Mouse (Mus musculus): ENCODE data around the gene Dnajc25. TPM values are rescaled to one million over a fixed set of nuclear protein-coding genes. Genes with fewer than 3 reads are reported as not detected.

Dnajc25 gene
- polyA plus RNA-seq, 1 experiment from 2014 or later = 6.9 TPM

- no peaks in the 10 kb centered on the region for H3K27me3 ChIP-seq (ENCODE audit: control insufficient read depth, insufficient read depth, low read length)
- H3K27ac ChIP-seq (ENCODE audit: low read depth, low read length) = no peak overlapping the region
- no peaks in the 10 kb centered on the region for H3K4me1 ChIP-seq (ENCODE audit: control insufficient read depth, insufficient read depth, low read length)
- H3K36me3 ChIP-seq (ENCODE audit: control insufficient read depth, insufficient read depth, low read length) = peaks cover 7% of the 10 kb centered on the region; the same call in 1 of the 2 replicates
- H3K4me2 ChIP-seq (ENCODE audit: low read depth, low read length) = no peak overlapping the region
- no peak overlapping the region for H3K4me3 ChIP-seq (ENCODE audit: low read depth, low read length)
- 92% methylated on average over 11 of the region's 11 CpGs for WGBS
- ATAC-seq (ENCODE audit: low read depth) = no peak
- no peaks in the 10 kb centered on the region for H3K9me3 ChIP-seq (ENCODE audit: control insufficient read depth, low read length)
- H3K9ac ChIP-seq (replicated peaks; ENCODE audit: low read depth, low read length) = no peak overlapping the region
Measured at GRCm38 (mm10) chr4:59040397-59041287, 45.8 kb downstream of the Dnajc25 start.

- 98% methylated on average over 5 of the region's 5 CpGs for whole genome bisulfite sequencing
- no peak for ATAC-seq (ENCODE audit: low read depth)
Measured at GRCm38 (mm10) chr4:59043074-59043473, 48.2 kb downstream of the Dnajc25 start.

GRCm38 (mm10) chr4:59043891-59044290, 49.0 kb downstream of the Dnajc25 start:
- no peak overlapping the region for H3K4me3 ChIP-seq (ENCODE audit: low read depth, low read length)

More at GRCm38 (mm10) chr4:59043074-59043473, 48.2 kb downstream of the Dnajc25 start:
- no peak overlapping the region for H3K4me3 ChIP-seq (ENCODE audit: low read depth, low read length)
- H3K9ac ChIP-seq (replicated peaks; ENCODE audit: low read depth, low read length) = no peak overlapping the region
- H3K4me1 ChIP-seq (ENCODE audit: control insufficient read depth, insufficient read depth, low read length) = no peaks in the 10 kb centered on the region
- H3K36me3 ChIP-seq (ENCODE audit: control insufficient read depth, insufficient read depth, low read length) = peaks cover 7% of the 10 kb centered on the region; the same call in 1 of the 2 replicates
- H3K27me3 ChIP-seq (ENCODE audit: control insufficient read depth, insufficient read depth, low read length) = no peaks in the 10 kb centered on the region
- no peak overlapping the region for H3K4me2 ChIP-seq (ENCODE audit: low read depth, low read length)
- H3K27ac ChIP-seq (ENCODE audit: low read depth, low read length) = no peak overlapping the region
- H3K9me3 ChIP-seq (ENCODE audit: control insufficient read depth, low read length) = no peaks in the 10 kb centered on the region

GRCm38 (mm10) chr4:59047222-59047621, 52.4 kb downstream of the Dnajc25 start:
- Histone ChIP-seq H3K27me3 (ENCODE audit: control insufficient read depth, insufficient read depth, low read length) (no peaks in the 10 kb centered on the region), H3K4me3 (ENCODE audit: low read depth, low read length) (no peak overlapping the region), H3K9me3 (ENCODE audit: control insufficient read depth, low read length) (no peaks in the 10 kb centered on the region), H3K4me1 (ENCODE audit: control insufficient read depth, insufficient read depth, low read length) (no peaks in the 10 kb centered on the region), H3K27ac (ENCODE audit: low read depth, low read length) (no peak overlapping the region), H3K36me3 (ENCODE audit: control insufficient read depth, insufficient read depth, low read length) (no peaks in the 10 kb centered on the region), H3K9ac (replicated peaks; ENCODE audit: low read depth, low read length) (no peak overlapping the region), H3K4me2 (ENCODE audit: low read depth, low read length) (no peak overlapping the region)
- 27% methylated on average over 3 of the region's 3 CpGs for WGBS
- no peak for ATAC-seq (ENCODE audit: low read depth)

More at GRCm38 (mm10) chr4:59043891-59044290, 49.0 kb downstream of the Dnajc25 start:
- no peaks in the 10 kb centered on the region for H3K27me3 ChIP-seq (ENCODE audit: control insufficient read depth, insufficient read depth, low read length)
- no peak overlapping the region for H3K27ac ChIP-seq (ENCODE audit: low read depth, low read length)
- 94% methylated on average over 6 of the region's 6 CpGs for WGBS
- H3K4me2 ChIP-seq (ENCODE audit: low read depth, low read length) = no peak overlapping the region
- H3K9me3 ChIP-seq (ENCODE audit: control insufficient read depth, low read length) = no peaks in the 10 kb centered on the region
- no peak overlapping the region for H3K9ac ChIP-seq (replicated peaks; ENCODE audit: low read depth, low read length)
- H3K36me3 ChIP-seq (ENCODE audit: control insufficient read depth, insufficient read depth, low read length) = peaks cover 7% of the 10 kb centered on the region; the same call in 1 of the 2 replicates
- no peak for ATAC-seq (ENCODE audit: low read depth)
- no peaks in the 10 kb centered on the region for H3K4me1 ChIP-seq (ENCODE audit: control insufficient read depth, insufficient read depth, low read length)

- Histone ChIP-seq H3K27me3 (ENCODE audit: control insufficient read depth, insufficient read depth, low read length) (no peaks in the 10 kb centered on the region), H3K9me3 (ENCODE audit: control insufficient read depth, low read length) (no peaks in the 10 kb centered on the region), H3K27ac (ENCODE audit: low read depth, low read length) (no peak overlapping the region), H3K4me1 (ENCODE audit: control insufficient read depth, insufficient read depth, low read length) (no peaks in the 10 kb centered on the region), H3K4me3 (ENCODE audit: low read depth, low read length) (no peak overlapping the region), H3K9ac (replicated peaks; ENCODE audit: low read depth, low read length) (no peak overlapping the region), H3K36me3 (ENCODE audit: control insufficient read depth, insufficient read depth, low read length) (no peaks in the 10 kb centered on the region), H3K4me2 (ENCODE audit: low read depth, low read length) (no peak overlapping the region)
- no peak for ATAC-seq (ENCODE audit: low read depth)
- WGBS = 100% methylated on average over 1 of the region's 1 CpGs
Measured at GRCm38 (mm10) chr4:59051081-59051480, 56.2 kb downstream of the Dnajc25 start.

GRCm38 (mm10) chr4:59057929-59058328, 63.1 kb downstream of the Dnajc25 start:
- 94% methylated on average over 3 of the region's 3 CpGs for WGBS
- no peak for ATAC-seq (ENCODE audit: low read depth)
- H3K9me3 ChIP-seq (ENCODE audit: control insufficient read depth, low read length) = no peaks in the 10 kb centered on the region
- H3K27me3 ChIP-seq (ENCODE audit: control insufficient read depth, insufficient read depth, low read length) = no peaks in the 10 kb centered on the region
- H3K36me3 ChIP-seq (ENCODE audit: control insufficient read depth, insufficient read depth, low read length) = no peaks in the 10 kb centered on the region
- no peak overlapping the region for H3K27ac ChIP-seq (ENCODE audit: low read depth, low read length)
- H3K4me1 ChIP-seq (ENCODE audit: control insufficient read depth, insufficient read depth, low read length) = no peaks in the 10 kb centered on the region
- no peak overlapping the region for H3K4me2 ChIP-seq (ENCODE audit: low read depth, low read length)
- H3K4me3 ChIP-seq (ENCODE audit: low read depth, low read length) = no peak overlapping the region
- no peak overlapping the region for H3K9ac ChIP-seq (replicated peaks; ENCODE audit: low read depth, low read length)

GRCm38 (mm10) chr4:59062526-59062925, 67.7 kb downstream of the Dnajc25 start:
- H3K27me3 ChIP-seq (ENCODE audit: control insufficient read depth, insufficient read depth, low read length) = no peaks in the 10 kb centered on the region
- H3K36me3 ChIP-seq (ENCODE audit: control insufficient read depth, insufficient read depth, low read length) = no peaks in the 10 kb centered on the region
- H3K4me2 ChIP-seq (ENCODE audit: low read depth, low read length) = no peak overlapping the region
- H3K27ac ChIP-seq (ENCODE audit: low read depth, low read length) = no peak overlapping the region
- no peaks in the 10 kb centered on the region for H3K9me3 ChIP-seq (ENCODE audit: control insufficient read depth, low read length)
- H3K4me1 ChIP-seq (ENCODE audit: control insufficient read depth, insufficient read depth, low read length) = no peaks in the 10 kb centered on the region
- no peak overlapping the region for H3K4me3 ChIP-seq (ENCODE audit: low read depth, low read length)
- WGBS = 85% methylated on average over 12 of the region's 12 CpGs
- H3K9ac ChIP-seq (replicated peaks; ENCODE audit: low read depth, low read length) = no peak overlapping the region
- no peak for ATAC-seq (ENCODE audit: low read depth)

GRCm38 (mm10) chr4:59069276-59069675, 74.4 kb downstream of the Dnajc25 start:
- H3K36me3 ChIP-seq (ENCODE audit: control insufficient read depth, insufficient read depth, low read length) = no peaks in the 10 kb centered on the region
- H3K9ac ChIP-seq (replicated peaks; ENCODE audit: low read depth, low read length) = no peak overlapping the region
- no peaks in the 10 kb centered on the region for H3K27me3 ChIP-seq (ENCODE audit: control insufficient read depth, insufficient read depth, low read length)
- H3K9me3 ChIP-seq (ENCODE audit: control insufficient read depth, low read length) = no peaks in the 10 kb centered on the region
- H3K4me1 ChIP-seq (ENCODE audit: control insufficient read depth, insufficient read depth, low read length) = no peaks in the 10 kb centered on the region
- WGBS = 61% methylated on average over 3 of the region's 3 CpGs
- no peak overlapping the region for H3K4me2 ChIP-seq (ENCODE audit: low read depth, low read length)
- no peak overlapping the region for H3K4me3 ChIP-seq (ENCODE audit: low read depth, low read length)
- H3K27ac ChIP-seq (ENCODE audit: low read depth, low read length) = no peak overlapping the region
- no peak for ATAC-seq (ENCODE audit: low read depth)

Data from neural tube, embryonic 14.5 days (tissue).